Mouse (Mus musculus) frontal cortex, adult (tissue): ENCODE results near the gene Pxk.
A peak's percentile ranks its signal among the peaks of the same experiment; 100 is the strongest.
"Not testable (repeated sequence)": the region's sequence is repeated elsewhere in the genome, so short reads cannot be mapped to it uniquely, and the experiment has no call there.

Experiments
- ATAC-seq: cut with Nextera tagmentation; 2 replicates; pipeline ENCODE4 v1.9.2; 2017; ENCODE audit warnings: mild to moderate bottlenecking, moderate library complexity, mixed read lengths; ENCODE audit not compliant: low TSS enrichment

Pxk gene

DNA sequence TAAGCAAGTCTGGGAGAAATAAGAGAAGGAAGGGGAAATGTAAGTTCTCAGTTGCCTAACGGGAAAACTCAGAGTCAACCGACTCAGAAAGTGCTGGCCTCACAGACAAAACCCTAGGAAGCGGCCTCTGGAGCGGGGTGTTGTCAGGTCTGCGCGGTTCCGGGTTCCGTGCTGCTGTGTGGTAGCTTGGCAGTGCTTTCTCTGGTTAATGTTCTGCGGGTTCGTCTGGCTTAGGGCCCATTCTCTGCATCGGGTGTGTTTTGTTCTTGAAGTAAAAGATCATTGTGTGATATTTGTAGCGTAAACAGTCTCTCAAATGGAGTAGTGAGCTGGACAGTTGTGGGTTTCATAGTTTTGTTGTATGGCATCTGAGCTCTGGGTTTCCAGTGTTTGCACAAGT is 4.7 kb downstream of the Pxk start:
- ATAC-seq: no peak

DNA sequence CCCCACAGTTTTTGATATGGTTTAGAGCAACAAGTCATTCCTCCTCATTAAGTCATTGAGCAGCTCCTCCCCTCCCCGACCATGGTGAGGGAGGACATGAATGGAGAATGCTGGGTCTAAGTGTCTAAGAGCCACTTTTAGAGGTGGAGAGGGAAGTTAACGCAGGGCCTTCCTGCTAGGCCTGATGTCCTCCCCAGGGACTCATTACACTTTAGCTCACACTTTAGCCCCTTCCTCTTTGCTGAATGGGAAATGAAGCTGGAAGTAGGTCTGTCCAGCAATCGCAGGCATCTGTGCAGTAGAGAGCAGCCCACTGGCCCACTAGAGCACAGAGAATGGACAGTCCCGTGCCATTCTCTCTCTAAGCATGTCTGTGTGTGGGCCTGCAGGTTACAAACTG is 10.0 kb downstream of the Pxk start:
- ATAC-seq: 0 out of 2 replicates have a peak, but pooled peaks have one; percentile 42

DNA sequence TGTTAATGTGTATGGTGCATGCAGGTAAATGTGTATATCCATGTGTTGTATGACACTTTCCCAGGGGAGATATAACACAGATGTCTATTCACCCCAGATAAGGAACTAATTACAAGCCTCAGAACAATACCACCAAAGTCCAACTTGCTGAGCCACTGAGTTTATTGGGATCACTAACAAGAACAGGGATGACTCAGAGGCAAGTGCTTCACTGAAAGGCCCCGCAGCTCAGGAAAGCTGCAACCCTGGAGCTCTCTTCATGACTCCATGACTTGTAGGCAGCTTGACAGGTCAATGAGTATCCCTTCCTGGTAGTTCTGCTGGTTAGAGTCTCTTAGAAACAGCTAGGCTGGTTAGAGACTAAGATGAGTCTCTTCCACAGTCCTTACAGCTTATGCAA is 11.0 kb downstream of the Pxk start:
- no peak for ATAC-seq

DNA sequence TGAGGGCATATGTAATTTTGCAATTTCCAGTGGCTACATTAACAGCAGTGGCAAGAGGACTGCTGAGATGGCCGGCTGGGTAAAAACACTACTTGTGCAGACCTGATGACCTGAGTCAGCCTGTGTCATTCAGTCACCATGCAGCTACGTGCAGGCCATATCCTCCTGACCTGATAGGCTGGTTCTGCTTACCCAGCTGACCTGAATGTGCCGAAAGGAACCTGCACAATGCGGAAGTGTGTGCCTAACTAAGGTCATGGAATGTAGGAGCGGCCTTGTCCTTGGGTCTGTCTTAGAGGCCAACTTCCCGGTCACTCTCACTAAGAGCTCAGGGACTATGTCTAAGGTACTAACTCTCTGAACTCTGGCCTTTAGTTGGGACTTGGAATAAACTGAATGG is 13.5 kb downstream of the Pxk start:
- no peak for ATAC-seq

DNA sequence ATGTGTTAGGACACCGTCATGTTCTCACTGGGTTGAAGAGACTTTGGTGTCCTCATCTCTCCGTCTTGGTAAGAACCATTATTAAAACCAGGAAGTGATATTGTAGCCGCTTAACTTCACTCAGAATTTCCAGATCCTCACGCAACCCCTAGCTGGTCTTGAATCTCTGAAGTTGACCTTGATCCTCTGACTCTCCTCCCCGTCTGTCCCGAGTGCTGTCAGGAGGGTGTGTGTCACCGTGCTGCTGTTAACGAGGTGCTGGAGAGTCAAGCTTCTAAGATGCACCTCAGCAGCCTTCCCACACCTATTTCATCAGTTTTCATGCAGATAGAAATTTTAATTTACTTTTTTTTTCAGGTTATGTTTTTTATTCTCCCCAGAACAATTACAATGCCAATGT is 14.0 kb downstream of the Pxk start:
- ATAC-seq: no peak

DNA sequence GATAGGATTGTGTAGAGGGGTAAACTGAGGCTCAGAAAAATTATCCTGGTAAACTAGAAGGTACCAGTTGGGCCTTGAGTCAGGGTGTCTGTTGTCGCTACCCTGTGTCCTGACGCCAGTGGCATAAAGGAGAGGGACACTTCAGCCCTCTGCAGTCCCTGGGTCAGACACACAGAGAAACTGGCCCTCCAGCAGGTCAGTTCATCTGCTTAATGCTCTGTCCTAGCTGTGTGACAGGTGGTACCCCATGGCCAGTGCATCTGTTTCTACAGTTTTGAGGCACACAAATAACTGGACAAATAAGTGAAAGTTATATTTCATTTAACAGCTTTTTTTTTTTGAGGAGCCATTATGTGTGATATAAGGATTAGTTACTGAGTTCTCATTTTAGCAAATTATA is 15.6 kb downstream of the Pxk start:
- ATAC-seq: no peak

DNA sequence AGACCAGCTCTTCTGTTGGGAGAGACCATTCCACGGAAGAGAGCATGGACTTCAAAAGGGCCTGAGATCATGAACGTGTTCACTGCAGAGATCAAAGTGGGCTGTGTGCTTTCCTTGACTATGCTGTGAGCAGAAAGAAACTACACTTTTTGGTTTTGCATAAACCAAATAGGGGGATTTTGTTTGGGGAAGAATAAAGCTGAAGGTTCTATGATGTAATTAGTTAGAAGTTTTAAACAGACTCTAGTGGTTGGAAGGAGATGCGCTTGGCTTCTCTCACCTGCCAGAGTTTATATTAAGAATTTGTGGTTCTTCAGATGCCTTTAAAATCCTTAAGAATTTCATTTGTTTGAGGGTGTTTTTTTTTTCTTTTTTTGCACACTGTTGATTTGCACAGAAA is 16.3 kb downstream of the Pxk start:
- no peak for ATAC-seq

DNA sequence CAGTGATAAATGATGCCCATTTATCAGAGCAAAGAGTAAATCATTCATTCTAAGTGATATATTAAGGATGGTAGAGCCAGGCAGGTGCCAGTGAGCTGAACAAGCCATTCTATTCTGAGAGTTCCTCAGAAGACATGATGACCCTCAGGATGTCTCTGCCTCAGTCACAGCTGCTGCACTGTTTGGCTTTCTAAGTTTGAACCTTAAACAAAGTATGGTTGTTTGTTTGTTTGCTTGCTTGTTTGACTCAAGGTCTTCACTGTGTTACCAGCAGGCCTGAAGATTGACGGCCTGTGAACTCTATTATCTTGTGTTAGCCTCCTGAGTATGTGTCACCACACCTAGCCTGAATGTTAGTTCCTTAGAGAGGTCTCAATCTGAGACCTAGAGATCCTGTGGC is 16.7 kb downstream of the Pxk start:
- ATAC-seq: 0 out of 2 replicates have a peak, but pooled peaks have one; percentile 5

DNA sequence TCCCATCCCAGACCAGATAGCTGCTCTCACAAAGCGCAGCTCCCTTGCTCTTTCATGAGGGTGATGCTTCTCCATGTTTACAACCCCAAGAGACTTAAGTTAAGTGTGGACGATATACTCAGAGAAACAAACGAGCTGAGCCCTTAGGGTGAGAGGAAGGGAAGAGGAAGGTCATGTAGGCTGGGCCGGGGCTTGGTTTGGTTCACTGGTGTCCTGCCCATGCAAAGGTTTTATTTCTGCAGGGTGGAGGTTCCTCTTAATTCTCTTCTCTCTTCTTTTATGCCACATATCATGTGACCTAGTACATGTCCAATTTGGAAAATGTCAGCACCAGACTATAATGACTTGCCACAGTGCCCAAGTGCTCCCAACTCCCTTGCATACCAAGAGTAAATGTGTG is 17.8 kb downstream of the Pxk start:
- ATAC-seq: no peak

DNA sequence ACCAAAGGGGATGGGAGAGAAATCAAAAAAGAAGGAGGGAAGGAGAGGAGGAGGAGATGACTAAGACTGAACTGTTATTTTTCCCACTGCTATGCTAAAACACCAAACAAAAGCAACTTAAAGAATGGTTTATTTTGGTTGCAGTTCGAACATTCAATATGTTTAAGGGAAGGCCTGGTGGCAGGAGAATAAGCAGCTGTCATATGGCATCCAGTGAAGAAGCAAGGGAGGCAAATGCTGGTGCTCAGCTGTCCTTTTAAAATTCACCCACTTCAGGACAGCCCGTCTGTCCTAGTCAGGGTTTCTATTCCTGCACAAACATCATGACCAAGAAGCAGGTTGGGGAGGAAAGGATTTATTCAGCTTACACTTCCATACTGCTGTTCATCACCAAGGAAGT is 19.4 kb downstream of the Pxk start:
- ATAC-seq: peak; percentile 56; the same call in 1 of the 2 replicates

DNA sequence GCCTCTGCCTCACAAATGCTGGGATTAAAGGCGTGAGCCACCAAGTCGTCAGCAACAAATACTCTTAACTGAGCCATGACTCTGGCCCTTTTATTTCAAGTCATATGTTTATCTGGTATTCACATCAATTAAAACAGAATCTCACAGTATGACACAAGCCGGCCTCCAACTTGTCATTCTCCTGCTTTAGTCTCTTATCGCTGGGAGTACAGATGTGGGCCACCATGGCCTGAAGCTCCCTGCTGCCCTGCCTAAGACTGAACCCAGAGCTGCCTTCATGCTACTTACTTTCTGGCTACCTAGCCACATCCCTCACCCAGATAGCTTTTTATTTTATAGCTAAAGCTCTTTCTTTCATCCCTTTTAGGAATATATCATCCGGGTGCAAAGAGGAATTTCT is 21.4 kb downstream of the Pxk start:
- ATAC-seq: no peak

DNA sequence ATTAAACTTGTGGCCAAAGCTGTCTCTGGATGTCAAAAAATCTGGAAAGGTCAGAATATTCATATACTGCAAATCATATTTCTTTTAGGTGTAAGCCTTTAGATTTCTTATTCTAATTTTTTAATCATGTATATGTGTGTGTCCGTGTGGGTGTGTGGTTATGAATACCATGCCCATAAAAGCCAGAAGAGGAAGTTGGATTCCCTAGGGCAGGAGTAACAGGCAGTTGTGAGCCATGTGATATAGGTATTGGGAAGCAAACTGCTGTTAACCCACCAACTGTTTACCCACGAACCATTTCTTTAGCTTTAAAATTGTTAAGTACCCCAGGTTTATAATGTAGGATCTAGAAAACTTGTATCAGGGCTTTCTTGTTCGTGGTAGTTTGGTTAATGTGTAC is 21.9 kb downstream of the Pxk start:
- no peak for ATAC-seq

DNA sequence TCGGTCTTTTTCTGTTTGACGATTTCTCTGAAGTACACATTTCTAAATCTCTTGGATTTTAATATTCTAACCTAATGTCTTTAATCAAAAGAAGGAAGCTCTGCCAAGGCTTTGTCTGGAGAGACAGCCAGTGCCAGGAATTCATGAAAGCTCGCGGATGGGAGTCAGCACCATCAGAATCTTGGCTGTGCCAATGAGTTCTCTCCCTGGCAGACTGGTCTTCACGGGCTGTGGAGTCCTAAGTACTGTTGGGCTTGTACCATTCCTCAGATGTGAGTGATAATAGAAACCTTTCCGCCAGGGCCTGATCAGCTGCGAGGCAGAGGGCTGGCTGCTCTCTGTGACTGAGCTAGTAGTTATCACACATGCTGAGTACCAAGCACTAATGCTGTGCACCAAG is 25.1 kb downstream of the Pxk start:
- no peak for ATAC-seq

DNA sequence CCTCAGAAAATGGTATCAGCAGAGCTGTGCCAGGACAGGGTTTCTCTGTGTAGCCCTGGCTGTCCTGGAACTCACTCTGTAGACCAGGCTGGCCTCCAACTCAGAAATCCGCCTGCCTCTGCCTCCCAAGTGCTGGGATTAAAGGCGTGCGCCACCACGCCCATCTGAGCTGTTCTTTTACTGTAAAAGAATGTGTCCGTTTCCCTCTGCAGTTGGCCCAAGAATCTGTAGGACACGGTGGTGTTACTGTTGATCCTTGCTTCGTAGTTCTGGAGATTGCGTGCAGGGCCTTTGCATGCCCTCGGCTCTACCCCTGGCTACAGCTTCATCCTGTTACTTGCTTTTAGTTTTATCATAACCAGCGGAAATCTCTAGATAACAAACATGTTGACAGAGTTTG is 25.6 kb downstream of the Pxk start:
- not testable (repeated sequence) for ATAC-seq

DNA sequence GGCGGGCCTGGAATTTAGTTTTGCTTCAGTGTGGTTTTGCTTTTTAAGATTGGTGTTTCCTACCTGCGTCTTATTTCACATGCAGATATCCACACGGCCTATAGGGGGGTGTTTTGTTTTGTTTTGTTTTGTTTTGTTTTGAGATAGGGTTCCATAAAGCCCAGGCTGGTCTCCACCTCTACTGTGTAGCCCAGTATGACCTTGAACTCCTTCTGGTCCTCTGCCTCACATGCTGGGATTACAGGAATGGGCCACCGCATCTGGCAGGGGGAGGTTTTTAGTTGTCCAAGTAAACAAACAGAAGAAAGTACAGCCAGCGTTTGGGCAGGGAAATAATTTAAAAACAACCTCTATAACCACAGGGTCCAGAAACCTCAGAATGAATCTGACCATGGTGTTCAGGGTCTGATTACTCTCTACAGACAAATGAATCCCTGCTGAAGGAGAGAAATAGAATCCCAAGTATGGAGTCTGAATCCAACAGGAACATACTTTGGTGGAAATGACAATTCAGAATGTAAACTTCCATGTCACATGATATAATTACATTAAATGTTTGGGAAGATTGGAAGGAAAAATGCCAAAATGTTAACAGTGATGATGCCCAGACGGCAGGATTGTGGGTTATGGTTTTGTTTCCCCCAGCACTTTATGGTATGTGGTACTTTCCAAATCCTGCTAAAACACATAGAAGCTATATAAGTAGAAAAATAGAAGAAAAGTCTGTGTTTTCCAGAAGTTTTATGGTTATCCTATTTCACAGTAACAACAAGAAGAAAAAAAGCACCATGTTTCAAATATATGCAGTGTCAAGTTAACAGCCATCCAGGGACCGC is 26.3 kb downstream of the Pxk start:
- ATAC-seq: no peak

DNA sequence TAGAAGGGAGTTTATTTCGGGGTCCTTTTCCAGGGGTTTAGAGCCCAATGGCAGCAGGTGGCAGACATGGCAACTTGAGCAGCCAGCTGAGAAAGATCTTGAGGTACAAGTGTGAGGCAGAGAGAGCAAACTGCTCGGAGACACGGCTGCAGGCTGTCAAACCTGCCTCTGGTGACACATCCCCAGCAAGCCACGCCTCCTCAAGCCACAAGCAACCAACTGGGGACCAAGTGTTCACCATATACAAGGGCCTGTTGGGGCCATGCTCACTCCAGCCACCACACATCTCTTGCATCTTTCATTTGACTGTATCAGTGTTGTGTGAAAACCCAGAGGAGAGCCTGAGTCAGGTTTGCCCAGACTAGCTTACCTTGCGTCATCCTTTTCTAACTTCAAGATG is 30.0 kb downstream of the Pxk start:
- no peak for ATAC-seq

DNA sequence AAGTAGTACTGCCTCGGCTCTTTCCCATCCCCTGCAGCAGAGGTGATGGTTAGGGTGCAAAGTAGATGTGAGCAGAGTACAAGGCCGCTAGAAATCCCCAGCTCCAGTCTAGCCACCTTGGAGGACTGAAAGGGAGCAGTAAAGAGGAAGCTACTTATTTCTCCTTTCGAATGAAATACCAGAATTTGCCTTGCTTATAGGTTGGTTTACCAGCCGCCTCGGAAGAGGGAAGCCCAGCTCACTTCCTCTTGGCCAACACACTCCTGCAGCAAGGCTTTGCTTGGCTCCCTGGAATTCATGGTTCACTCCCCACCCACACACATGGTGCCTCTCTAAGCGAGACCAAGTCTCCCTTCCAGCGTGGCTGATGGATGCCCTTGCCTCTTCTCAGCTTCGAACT is 34.8 kb downstream of the Pxk start:
- peak; percentile 53; the same call in 1 of the 2 replicates for ATAC-seq

DNA sequence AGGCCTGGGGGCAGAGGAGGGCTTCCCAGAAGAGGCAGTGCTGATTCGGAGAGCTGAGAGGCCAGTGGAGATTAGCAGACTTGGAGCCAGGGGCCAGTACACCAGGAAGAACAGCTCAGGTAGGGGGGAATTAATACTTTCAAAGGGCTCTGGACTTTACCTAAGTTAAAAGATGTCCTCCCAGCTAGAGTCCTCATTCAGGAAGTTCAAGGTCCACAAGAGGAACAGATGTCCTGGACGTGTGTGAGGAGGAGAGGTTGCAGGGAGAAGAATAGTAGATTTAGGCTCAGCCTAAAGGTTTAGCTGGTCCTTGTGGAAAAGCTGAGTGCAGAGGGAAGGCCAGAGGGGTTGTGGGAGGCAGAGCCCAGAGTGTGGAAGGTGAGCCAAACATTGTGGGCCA is 36.2 kb downstream of the Pxk start:
- ATAC-seq: no peak

DNA sequence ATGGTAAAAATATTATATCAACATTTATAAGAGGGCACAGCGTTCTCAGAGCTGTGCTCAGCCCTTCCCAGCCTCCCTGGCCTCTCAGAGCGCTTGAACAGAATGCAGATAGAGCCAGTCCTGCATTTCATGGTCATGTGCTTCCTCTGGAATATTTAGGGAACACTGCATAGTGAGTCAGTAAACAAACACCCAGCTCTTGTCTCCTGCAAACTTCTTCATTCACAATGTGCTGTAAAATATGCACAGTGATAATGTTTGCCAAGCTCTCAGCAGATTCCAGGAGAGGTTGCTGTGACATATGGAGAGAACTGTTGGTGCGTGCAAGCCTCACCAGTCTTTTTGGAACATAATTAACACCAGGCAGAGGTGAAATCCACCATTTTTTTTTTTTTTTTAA is 37.1 kb downstream of the Pxk start:
- peak; percentile 88 for ATAC-seq

DNA sequence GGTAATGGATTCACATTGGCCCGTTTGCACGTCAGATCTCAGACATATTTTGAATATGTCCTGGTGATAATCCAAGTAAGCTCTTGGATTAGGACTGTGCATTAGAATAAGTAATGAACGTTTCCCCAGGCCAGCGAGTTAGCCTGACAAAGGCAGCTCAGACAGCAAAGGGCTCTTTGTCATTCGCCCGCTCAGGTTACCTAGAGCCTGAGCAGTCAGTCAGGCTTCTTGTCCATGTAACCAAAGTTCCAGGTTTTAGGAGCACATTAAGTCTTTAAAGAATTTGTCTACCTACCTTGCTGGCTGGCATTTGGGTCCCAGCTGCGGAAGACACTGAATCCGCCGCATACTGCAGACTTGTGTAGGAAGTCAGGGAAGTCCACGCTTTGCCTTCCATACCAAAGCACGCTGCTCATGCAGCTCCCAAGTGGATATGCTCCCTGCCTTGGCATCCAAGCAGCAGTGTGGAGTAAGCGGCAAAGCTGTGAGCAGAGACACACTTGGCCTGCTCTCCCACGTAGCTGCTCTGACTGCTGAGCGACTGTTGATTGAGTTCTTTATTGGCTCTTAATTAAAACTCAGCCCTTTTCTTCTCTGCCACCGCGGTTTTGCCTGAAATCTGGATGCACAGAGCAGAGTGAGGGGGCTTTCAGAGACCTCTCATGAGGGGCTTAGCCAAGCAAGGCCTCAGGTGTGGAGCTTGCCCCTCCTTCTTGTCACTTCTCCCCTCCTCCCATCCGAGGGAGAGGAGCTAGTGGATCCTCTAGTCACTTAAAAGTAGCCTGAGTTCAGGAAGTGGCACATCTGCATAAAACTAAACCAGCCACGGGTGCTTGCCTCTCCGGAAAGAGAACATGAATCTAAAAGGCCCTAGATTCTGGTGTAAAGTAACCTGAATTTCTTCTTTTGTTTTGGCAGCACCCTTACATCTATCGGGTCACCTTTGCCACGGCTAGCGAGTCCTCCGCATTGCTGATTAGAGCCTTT is 42.0 kb downstream of the Pxk start:
- ATAC-seq: peak; percentile 60

DNA sequence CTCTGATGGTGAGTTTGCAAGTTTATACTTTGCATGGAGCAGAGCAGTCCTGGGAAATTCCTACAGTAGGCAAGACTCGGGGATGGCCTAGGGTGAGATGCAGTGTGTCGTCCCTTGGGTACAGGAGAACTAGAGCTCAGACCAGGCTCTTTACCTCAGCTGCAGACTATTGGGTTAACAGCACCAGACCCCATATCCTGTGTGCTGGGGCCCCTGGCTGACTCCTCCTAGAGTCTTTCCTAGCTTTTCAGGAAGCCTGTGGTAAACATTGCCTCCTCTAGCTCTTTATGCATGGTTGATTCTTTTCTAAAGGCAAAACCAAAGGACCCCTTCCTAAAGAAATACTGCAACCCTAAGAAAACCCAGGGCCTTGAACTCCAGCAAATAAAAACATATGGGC is 43.1 kb downstream of the Pxk start:
- ATAC-seq: no peak

DNA sequence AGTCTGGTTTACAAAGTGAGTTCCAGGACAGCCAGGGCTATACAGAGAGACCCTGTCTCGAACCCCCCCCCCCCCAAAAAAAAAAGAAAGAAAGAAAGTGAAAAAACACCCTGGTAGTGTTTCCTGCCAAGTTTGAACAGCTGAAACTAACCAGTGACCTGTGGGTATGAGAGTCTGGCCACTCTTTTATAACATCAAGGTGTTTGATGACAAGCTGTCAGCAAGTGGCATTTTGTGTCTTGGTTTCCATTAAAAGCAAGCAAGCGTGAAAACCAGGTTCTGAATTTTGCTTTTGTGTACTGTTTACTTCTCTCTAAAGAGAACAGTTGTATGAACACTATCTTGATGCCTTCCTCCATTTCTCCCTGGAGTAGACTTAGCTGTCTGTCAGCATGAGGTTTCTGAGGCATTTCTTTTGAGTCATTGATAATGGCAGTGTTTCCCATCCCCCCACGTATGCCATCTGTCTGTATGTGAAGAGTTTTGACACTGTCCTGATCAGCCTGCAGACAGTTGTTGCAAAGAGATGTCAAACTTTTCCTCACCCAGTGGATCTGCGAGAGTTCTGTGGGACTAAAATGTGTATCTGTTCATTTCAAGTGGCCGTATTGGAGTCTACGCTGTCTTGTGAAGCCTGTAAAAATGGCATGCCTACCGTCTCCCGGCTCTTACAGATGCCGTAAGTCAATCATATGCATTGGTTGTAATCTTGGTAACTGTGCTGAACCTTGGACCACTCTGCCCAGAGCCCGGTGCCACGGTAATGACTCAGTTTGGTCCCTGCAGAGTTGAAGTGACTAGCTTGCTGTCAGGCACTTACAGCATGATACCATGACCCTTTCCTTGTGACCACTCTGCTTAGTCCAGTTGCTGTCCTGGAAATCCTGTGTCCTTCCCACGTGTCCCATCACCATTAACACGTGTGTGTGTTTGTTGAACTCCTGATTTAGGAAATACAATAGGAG is 47.9 kb downstream of the Pxk start:
- ATAC-seq: no peak
